Mouse (Mus musculus): ENCODE measurements around the gene Tmem131. TPM values are rescaled to one million over a fixed set of nuclear protein-coding genes. Genes with fewer than 3 reads are reported as not detected.
A peak's percentile ranks its signal among the peaks of the same experiment; 100 is the strongest.
"Not testable (repeated sequence)": the region's sequence is repeated elsewhere in the genome, so short reads cannot be mapped to it uniquely, and the experiment has no call there.

The Tmem131 gene
- polyA plus RNA-seq, 1 experiment from 2014 or later: 14.9 TPM

GRCm38 (mm10) chr1:36893720-36894119 lies 49.7 kb downstream of the Tmem131 start:
- not testable (repeated sequence) for H3K36me3 ChIP-seq; H3K4me3 ChIP-seq; H3K9ac ChIP-seq; ATAC-seq; H3K9me3 ChIP-seq (replicated peaks); H3K27ac ChIP-seq; H3K4me2 ChIP-seq; H3K27me3 ChIP-seq (replicated peaks)
- 83% methylated on average over 5 of the region's 5 CpGs for WGBS (ENCODE audit: insufficient replicate concordance)
- peaks cover 59% of the 10 kb centered on the region for H3K4me1 ChIP-seq

- ATAC-seq: no peak
These were observed 50.3 kb downstream of the Tmem131 start for GRCm38 (mm10) chr1:36893146-36893545.

DNA sequence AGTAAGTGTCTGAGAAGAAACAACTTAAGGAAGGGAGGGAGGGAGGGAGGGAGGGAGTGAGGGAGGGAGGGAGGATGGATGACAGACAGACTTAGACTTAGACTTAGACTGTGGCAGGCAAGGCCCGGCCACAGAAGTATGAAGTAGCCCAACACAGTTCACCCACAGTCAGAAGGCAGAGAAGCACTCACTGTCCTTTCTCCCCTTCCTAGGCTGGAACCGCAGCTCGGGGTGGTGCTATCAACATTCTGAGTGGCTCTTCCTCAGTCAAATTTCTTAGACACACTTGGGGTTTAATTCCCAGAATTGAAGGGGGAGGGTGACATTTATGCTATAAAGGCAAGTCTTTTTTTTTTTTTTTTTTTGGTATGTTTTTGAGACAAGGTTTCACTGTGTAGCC lies 51.0 kb downstream of the Tmem131 start:
- 47% methylated on average over 3 of the region's 3 CpGs for WGBS (ENCODE audit: insufficient replicate concordance)
- Histone ChIP-seq H3K4me2 (no peak overlapping the region), H3K36me3 (peaks cover 13% of the 10 kb centered on the region), H3K4me3 (no peak overlapping the region), H3K9ac (no peak overlapping the region), H3K4me1 (peaks cover 57% of the 10 kb centered on the region), H3K9me3 (replicated peaks) (no peaks in the 10 kb centered on the region), H3K27me3 (replicated peaks) (no peaks in the 10 kb centered on the region), H3K27ac (no peak overlapping the region)
- 0 out of 2 replicates have a peak, but pooled peaks have one; percentile 52 for ATAC-seq

More at GRCm38 (mm10) chr1:36893146-36893545, 50.3 kb downstream of the Tmem131 start:
- peaks cover 59% of the 10 kb centered on the region for H3K4me1 ChIP-seq
- H3K36me3 ChIP-seq: peaks cover 7% of the 10 kb centered on the region
- H3K4me3 ChIP-seq: no peak overlapping the region
- no peak overlapping the region for H3K4me2 ChIP-seq
- H3K27ac ChIP-seq: no peak overlapping the region
- no peaks in the 10 kb centered on the region for H3K9me3 ChIP-seq (replicated peaks)
- 85% methylated on average over 6 of the region's 6 CpGs for WGBS (ENCODE audit: insufficient replicate concordance)
- H3K27me3 ChIP-seq (replicated peaks): no peaks in the 10 kb centered on the region
- H3K9ac ChIP-seq: no peak overlapping the region

DNA sequence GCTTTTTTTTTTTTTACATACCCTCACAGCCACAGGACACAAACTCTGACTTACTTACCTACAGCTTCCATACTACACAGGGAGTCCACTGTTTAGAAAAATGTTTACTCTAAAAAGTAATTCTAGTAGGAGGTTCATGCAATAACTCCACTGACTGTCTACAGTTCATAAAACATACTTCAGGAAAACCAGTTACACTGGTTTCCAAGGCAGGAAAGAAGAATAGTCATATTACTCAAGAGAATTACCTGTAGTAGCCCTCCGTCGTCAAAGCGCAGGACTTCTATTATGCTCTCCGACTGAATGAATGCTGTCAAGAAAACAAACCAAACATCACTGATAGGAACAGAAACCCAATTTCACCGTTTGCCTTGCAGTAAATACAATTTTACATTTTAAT lies 54.5 kb downstream of the Tmem131 start:
- H3K4me1 ChIP-seq: peaks cover 45% of the 10 kb centered on the region
- H3K4me2 ChIP-seq: no peak overlapping the region
- peaks cover 40% of the 10 kb centered on the region for H3K36me3 ChIP-seq
- H3K27ac ChIP-seq: no peak overlapping the region
- H3K27me3 ChIP-seq (replicated peaks): no peaks in the 10 kb centered on the region
- no peaks in the 10 kb centered on the region for H3K9me3 ChIP-seq (replicated peaks)
- H3K4me3 ChIP-seq: no peak overlapping the region
- no peak for ATAC-seq
- no peak overlapping the region for H3K9ac ChIP-seq
- 87% methylated on average over 5 of the region's 5 CpGs for WGBS (ENCODE audit: insufficient replicate concordance)

DNA sequence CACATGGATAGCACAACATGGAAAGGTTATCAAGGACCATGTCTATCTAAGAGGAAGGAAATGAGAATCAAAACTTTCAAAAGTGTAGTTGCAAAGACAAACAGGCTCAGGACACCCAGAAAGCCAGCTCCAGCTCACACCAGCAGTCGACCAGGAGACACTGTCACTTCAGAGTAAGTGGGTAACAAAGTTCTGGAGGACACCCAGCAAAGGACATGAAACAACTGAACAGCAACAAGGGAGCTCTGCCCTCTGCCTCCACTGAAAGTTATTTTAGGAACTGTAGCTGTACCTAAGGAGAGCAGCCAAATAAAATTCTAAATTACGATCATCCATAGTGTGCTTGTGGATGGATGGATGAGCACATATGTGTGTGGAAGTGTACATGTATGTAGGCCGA lies 56.3 kb downstream of the Tmem131 start:
- no peak overlapping the region for H3K4me3 ChIP-seq
- H3K27me3 ChIP-seq (replicated peaks): no peaks in the 10 kb centered on the region
- no peak overlapping the region for H3K4me2 ChIP-seq
- WGBS (ENCODE audit: insufficient replicate concordance): 84% methylated on average over 3 of the region's 3 CpGs
- peaks cover 32% of the 10 kb centered on the region for H3K4me1 ChIP-seq
- ATAC-seq: no peak
- H3K9me3 ChIP-seq (replicated peaks): no peaks in the 10 kb centered on the region
- H3K9ac ChIP-seq: no peak overlapping the region
- peaks cover 44% of the 10 kb centered on the region for H3K36me3 ChIP-seq
- no peak overlapping the region for H3K27ac ChIP-seq

GRCm38 (mm10) chr1:36886489-36886888 lies 57.0 kb downstream of the Tmem131 start:
- ATAC-seq: no peak

GRCm38 (mm10) chr1:36884536-36884935 lies 58.9 kb downstream of the Tmem131 start:
- Histone ChIP-seq H3K27ac (no peak overlapping the region), H3K4me1 (peaks cover 26% of the 10 kb centered on the region), H3K27me3 (replicated peaks) (no peaks in the 10 kb centered on the region), H3K9me3 (replicated peaks) (no peaks in the 10 kb centered on the region), H3K4me2 (no peak overlapping the region), H3K4me3 (no peak overlapping the region), H3K36me3 (peaks cover 68% of the 10 kb centered on the region), H3K9ac (no peak overlapping the region)
- WGBS (ENCODE audit: insufficient replicate concordance): 81% methylated on average over 3 of the region's 3 CpGs
- no peak for ATAC-seq

More at GRCm38 (mm10) chr1:36886489-36886888, 57.0 kb downstream of the Tmem131 start:
- no peaks in the 10 kb centered on the region for H3K27me3 ChIP-seq (replicated peaks)
- no peaks in the 10 kb centered on the region for H3K9me3 ChIP-seq (replicated peaks)
- H3K9ac ChIP-seq: no peak overlapping the region
- WGBS (ENCODE audit: insufficient replicate concordance): 88% methylated on average over 4 of the region's 4 CpGs
- peaks cover 48% of the 10 kb centered on the region for H3K36me3 ChIP-seq
- no peak overlapping the region for H3K4me2 ChIP-seq
- H3K4me1 ChIP-seq: peaks cover 29% of the 10 kb centered on the region
- H3K27ac ChIP-seq: no peak overlapping the region
- H3K4me3 ChIP-seq: no peak overlapping the region

GRCm38 (mm10) chr1:36883805-36884204 lies 59.7 kb downstream of the Tmem131 start:
- H3K4me2 ChIP-seq: no peak overlapping the region
- no peak for ATAC-seq
- peaks cover 27% of the 10 kb centered on the region for H3K4me1 ChIP-seq
- H3K27ac ChIP-seq: no peak overlapping the region
- no peaks in the 10 kb centered on the region for H3K27me3 ChIP-seq (replicated peaks)
- peaks cover 73% of the 10 kb centered on the region for H3K36me3 ChIP-seq
- no peaks in the 10 kb centered on the region for H3K9me3 ChIP-seq (replicated peaks)
- WGBS (ENCODE audit: insufficient replicate concordance): 57% methylated on average over 2 of the region's 2 CpGs
- H3K4me3 ChIP-seq: no peak overlapping the region
- no peak overlapping the region for H3K9ac ChIP-seq

DNA sequence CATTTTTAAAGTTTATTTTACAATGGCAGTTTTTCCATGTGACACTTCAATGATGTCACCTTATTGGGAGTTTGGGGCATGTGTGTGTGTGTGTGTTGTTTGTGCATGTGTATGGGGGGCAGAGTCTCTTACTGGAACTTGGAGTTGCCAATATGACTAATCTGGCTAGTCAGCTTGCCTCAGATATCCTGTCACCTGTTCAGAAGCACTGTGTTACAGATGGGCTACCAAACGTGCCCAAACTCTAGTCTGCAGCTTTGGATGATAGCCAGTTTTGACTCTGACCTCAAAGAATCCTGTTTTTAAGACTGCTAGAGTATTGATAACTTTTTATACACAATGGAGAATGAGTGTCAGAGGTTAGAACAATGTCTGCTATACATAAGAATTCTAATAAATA lies 64.3 kb downstream of the Tmem131 start:
- H3K9ac ChIP-seq: no peak overlapping the region

GRCm38 (mm10) chr1:36877126-36877525 lies 66.3 kb downstream of the Tmem131 start:
- no peak overlapping the region for H3K4me3 ChIP-seq
- 20% methylated on average over 1 of the region's 1 CpGs for WGBS (ENCODE audit: insufficient replicate concordance)
- H3K4me1 ChIP-seq: peaks cover 44% of the 10 kb centered on the region
- no peaks in the 10 kb centered on the region for H3K9me3 ChIP-seq (replicated peaks)
- no peak for ATAC-seq
- no peaks in the 10 kb centered on the region for H3K27me3 ChIP-seq (replicated peaks)
- H3K9ac ChIP-seq: no peak overlapping the region
- peaks cover 64% of the 10 kb centered on the region for H3K36me3 ChIP-seq
- H3K27ac ChIP-seq: no peak overlapping the region
- no peak overlapping the region for H3K4me2 ChIP-seq

More for the DNA sequence above, 64.3 kb downstream of the Tmem131 start:
- Histone ChIP-seq H3K4me2 (no peak overlapping the region), H3K27me3 (replicated peaks) (no peaks in the 10 kb centered on the region), H3K9me3 (replicated peaks) (no peaks in the 10 kb centered on the region), H3K4me3 (no peak overlapping the region), H3K4me1 (peaks cover 49% of the 10 kb centered on the region), H3K27ac (no peak overlapping the region), H3K36me3 (peaks cover 59% of the 10 kb centered on the region)
- no peak for ATAC-seq
- 26% methylated on average over 1 of the region's 1 CpGs for WGBS (ENCODE audit: insufficient replicate concordance)

GRCm38 (mm10) chr1:36874874-36875561 lies 68.4 kb downstream of the Tmem131 start:
- WGBS (ENCODE audit: insufficient replicate concordance): 59% methylated on average over 8 of the region's 8 CpGs
- Histone ChIP-seq H3K9me3 (replicated peaks) (no peaks in the 10 kb centered on the region), H3K4me2 (no peak overlapping the region), H3K36me3 (peaks cover 63% of the 10 kb centered on the region), H3K27ac (no peak overlapping the region), H3K9ac (no peak overlapping the region), H3K4me1 (peaks cover 56% of the 10 kb centered on the region), H3K27me3 (replicated peaks) (no peaks in the 10 kb centered on the region), H3K4me3 (no peak overlapping the region)
- 0 out of 2 replicates have a peak, but pooled peaks have one; percentile 40 for ATAC-seq

DNA sequence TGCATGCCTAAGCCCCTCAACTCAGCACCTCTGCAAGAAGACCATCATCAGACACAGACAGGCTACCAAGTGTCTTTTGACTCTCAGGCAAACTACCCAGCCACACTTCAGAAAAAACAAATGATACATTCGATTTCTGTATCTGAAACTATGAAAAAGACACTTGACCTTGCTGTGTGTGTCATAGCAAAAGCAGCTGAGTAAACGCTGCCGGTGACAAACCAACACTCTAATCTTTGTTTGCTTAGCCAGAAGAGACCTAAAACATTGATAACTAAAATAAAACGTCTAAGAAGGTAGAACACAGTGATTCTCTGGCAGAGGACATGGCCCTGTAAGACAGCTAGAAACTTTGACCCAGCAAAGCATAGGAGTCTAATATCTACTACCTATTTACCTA lies 72.2 kb downstream of the Tmem131 start:
- Histone ChIP-seq H3K4me3 (no peak overlapping the region), H3K4me2 (no peak overlapping the region), H3K27me3 (replicated peaks) (no peaks in the 10 kb centered on the region), H3K27ac (no peak overlapping the region), H3K36me3 (peaks cover 66% of the 10 kb centered on the region), H3K9ac (no peak overlapping the region), H3K4me1 (peaks cover 35% of the 10 kb centered on the region), H3K9me3 (replicated peaks) (no peaks in the 10 kb centered on the region)
- ATAC-seq: no peak
- WGBS (ENCODE audit: insufficient replicate concordance): 59% methylated on average over 4 of the region's 4 CpGs

DNA sequence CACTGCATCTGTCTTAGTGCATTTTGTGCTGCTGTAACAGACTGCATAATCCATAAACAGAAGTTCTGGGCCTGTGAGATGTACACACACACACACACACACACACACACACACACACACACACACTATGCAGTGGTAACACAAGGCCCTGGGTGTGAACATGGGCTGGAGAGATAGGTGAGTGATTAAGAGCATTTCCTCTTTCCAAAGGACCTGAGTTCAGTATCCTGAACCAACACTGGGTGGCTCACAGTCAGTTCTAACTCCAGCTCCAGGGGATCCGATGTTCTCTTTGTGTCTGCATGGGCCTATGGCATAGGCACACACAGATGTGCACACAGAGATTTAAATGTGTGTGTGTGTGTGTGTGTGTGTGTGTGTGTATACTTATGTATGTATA lies 72.9 kb downstream of the Tmem131 start:
- H3K4me1 ChIP-seq: peaks cover 31% of the 10 kb centered on the region
- WGBS (ENCODE audit: insufficient replicate concordance): 69% methylated on average over 1 of the region's 1 CpGs
- no peak overlapping the region for H3K9ac ChIP-seq
- no peaks in the 10 kb centered on the region for H3K27me3 ChIP-seq (replicated peaks)
- no peak overlapping the region for H3K4me2 ChIP-seq
- H3K27ac ChIP-seq: no peak overlapping the region
- peaks cover 64% of the 10 kb centered on the region for H3K36me3 ChIP-seq
- H3K4me3 ChIP-seq: no peak overlapping the region
- no peak for ATAC-seq
- H3K9me3 ChIP-seq (replicated peaks): no peaks in the 10 kb centered on the region
